Mouse (Mus musculus) liver, embryonic 15.5 days (tissue): ENCODE data around the gene Idh1. TPM values are rescaled to one million over a fixed set of nuclear protein-coding genes. Genes with fewer than 3 reads are reported as not detected.
"Not testable (repeated sequence)": the region's sequence is repeated elsewhere in the genome, so short reads cannot be mapped to it uniquely, and the experiment has no call there.

Source experiments
- ATAC-seq: fragments of 200-750 bp; cut with Nextera tagmentation; 2 replicates; pipeline ENCODE4 v1.8.0; 2017; ENCODE audit warnings: moderate number of reproducible peaks, mild to moderate bottlenecking, moderate library complexity; ENCODE audit not compliant: insufficient read depth
- H3K27ac ChIP-seq: fragments of 300-500 bp; sonication (generic); replicated peaks from 2 replicates; pipeline ENCODE4 v1.5.1; 2015; ENCODE audit warnings: mild to moderate bottlenecking, inconsistent platforms
- H3K27me3 ChIP-seq: fragments of 300-500 bp; sonication (generic); 2 replicates; pipeline ENCODE4 v1.6.1; 2015; ENCODE audit warnings: mild to moderate bottlenecking, inconsistent platforms
- H3K36me3 ChIP-seq: fragments of 300-500 bp; sonication (generic); replicated peaks from 2 replicates; pipeline ENCODE4 v1.6.1; 2015; ENCODE audit warnings: moderate library complexity, mild to moderate bottlenecking, inconsistent platforms
- H3K4me1 ChIP-seq: fragments of 300-500 bp; sonication (generic); replicated peaks from 2 replicates; pipeline ENCODE4 v1.6.1; 2015; ENCODE audit warnings: inconsistent platforms
- H3K4me2 ChIP-seq: fragments of 300-500 bp; sonication (generic); 2 replicates; pipeline ENCODE4 v1.6.1; 2015; ENCODE audit warnings: moderate library complexity, mild to moderate bottlenecking, inconsistent platforms
- H3K4me3 ChIP-seq: fragments of 300-500 bp; sonication (generic); replicated peaks from 2 replicates; pipeline ENCODE4 v1.5.1; 2015; ENCODE audit warnings: mild to moderate bottlenecking, inconsistent platforms
- H3K9ac ChIP-seq: fragments of 300-500 bp; sonication (generic); 2 replicates; pipeline ENCODE4 v1.6.1; 2015; ENCODE audit warnings: moderate library complexity, mild to moderate bottlenecking, inconsistent platforms
- H3K9me3 ChIP-seq: fragments of 300-500 bp; sonication (generic); replicated peaks from 2 replicates; pipeline ENCODE4 v1.6.1; 2016; ENCODE audit warnings: inconsistent platforms
- WGBS: fragments of 180-500 bp; shearing (Covaris S2); methylation state at CpG from one replicate; pipeline ENCODE4 v1.1.7; 2015; ENCODE audit warnings: mixed read lengths; ENCODE audit not compliant: insufficient replicate concordance; 5-methylcytosine and 5-hydroxymethylcytosine counted together
- polyA plus RNA-seq: library from polyadenylated mRNA; unstranded; fragments of >200 nt; fragmentation: Nextera tagmentation; extraction: Ambion mirVana; gene quantifications from 2 replicates; pipeline ENCODE4 v1.2.1, GENCODE M21; 2015

Idh1 gene
- polyA plus RNA-seq: 118 and 131 TPM in 2 replicates

- under 1% methylated on average over 71 of the region's 71 CpGs for WGBS
- peak; percentile 94 for ATAC-seq
- Histone ChIP-seq H3K27me3 (no peaks in the 10 kb centered on the region), H3K27ac (peak within 1 kb of the TSS; percentile 91), H3K4me3 (peak within 1 kb of the TSS; percentile 90), H3K4me1 (peaks cover 29% of the 10 kb centered on the region), H3K36me3 (no peaks in the 10 kb centered on the region), H3K9ac (peak within 1 kb of the TSS; percentile 88), H3K9me3 (no peaks in the 10 kb centered on the region), H3K4me2 (peak within 1 kb of the TSS; percentile 82)
Measured at GRCm38 (mm10) chr1:65186287-65187073, at the start of gene Idh1, which contains the start of gene Pikfyve. Gene Idh1 (minus strand): TSS chr1:65186500. Gene Pikfyve (plus strand): TSS chr1:65186683.

- no peaks in the 10 kb centered on the region for H3K9me3 ChIP-seq
- no peak overlapping the region for H3K4me3 ChIP-seq
- ATAC-seq: no peak
- no peak overlapping the region for H3K9ac ChIP-seq
- no peaks in the 10 kb centered on the region for H3K4me1 ChIP-seq
- H3K27me3 ChIP-seq: no peaks in the 10 kb centered on the region
- peaks cover 15% of the 10 kb centered on the region for H3K36me3 ChIP-seq
- H3K27ac ChIP-seq: no peak overlapping the region
- 72% methylated on average over 1 of the region's 1 CpGs for WGBS
- H3K4me2 ChIP-seq: no peak overlapping the region
Measured at GRCm38 (mm10) chr1:65230566-65230965, 44.3 kb upstream of the Idh1 start.

GRCm38 (mm10) chr1:65229768-65230167 lies 43.5 kb upstream of the Idh1 start:
- not testable (repeated sequence) for ATAC-seq, H3K36me3 ChIP-seq, H3K4me2 ChIP-seq, H3K4me1 ChIP-seq, H3K4me3 ChIP-seq, H3K27ac ChIP-seq, H3K27me3 ChIP-seq, H3K9me3 ChIP-seq, H3K9ac ChIP-seq
- WGBS: 70% methylated on average over 3 of the region's 3 CpGs

GRCm38 (mm10) chr1:65227681-65228080 lies 41.4 kb upstream of the Idh1 start:
- ATAC-seq: no peak
- Histone ChIP-seq H3K9ac (no peak overlapping the region), H3K27me3 (no peaks in the 10 kb centered on the region), H3K4me2 (no peak overlapping the region), H3K9me3 (no peaks in the 10 kb centered on the region), H3K4me1 (no peaks in the 10 kb centered on the region), H3K4me3 (no peak overlapping the region), H3K27ac (no peak overlapping the region), H3K36me3 (peaks cover 15% of the 10 kb centered on the region)
- 66% methylated on average over 2 of the region's 2 CpGs for WGBS

GRCm38 (mm10) chr1:65223654-65224053 lies 37.4 kb upstream of the Idh1 start:
- Histone ChIP-seq H3K4me1 (no peaks in the 10 kb centered on the region), H3K4me2 (no peak overlapping the region), H3K4me3 (no peak overlapping the region), H3K27ac (no peak overlapping the region), H3K27me3 (no peaks in the 10 kb centered on the region), H3K9ac (no peak overlapping the region), H3K9me3 (no peaks in the 10 kb centered on the region), H3K36me3 (peaks cover 28% of the 10 kb centered on the region)
- WGBS: 86% methylated on average over 2 of the region's 2 CpGs
- no peak for ATAC-seq

- peaks cover 29% of the 10 kb centered on the region for H3K36me3 ChIP-seq
- WGBS: 76% methylated on average over 1 of the region's 1 CpGs
Measured at GRCm38 (mm10) chr1:65217972-65218371, 31.7 kb upstream of the Idh1 start.

GRCm38 (mm10) chr1:65217567-65217966 lies 31.3 kb upstream of the Idh1 start:
- no peak overlapping the region for H3K9ac ChIP-seq
- H3K4me1 ChIP-seq: no peaks in the 10 kb centered on the region
- no peaks in the 10 kb centered on the region for H3K9me3 ChIP-seq
- H3K27me3 ChIP-seq: no peaks in the 10 kb centered on the region
- no peak for ATAC-seq
- peaks cover 28% of the 10 kb centered on the region for H3K36me3 ChIP-seq
- H3K27ac ChIP-seq: no peak overlapping the region
- 70% methylated on average over 2 of the region's 2 CpGs for WGBS
- H3K4me2 ChIP-seq: no peak overlapping the region
- H3K4me3 ChIP-seq: no peak overlapping the region

More at GRCm38 (mm10) chr1:65217972-65218371, 31.7 kb upstream of the Idh1 start:
- Histone ChIP-seq H3K4me3 (no peak overlapping the region), H3K9ac (no peak overlapping the region), H3K4me1 (no peaks in the 10 kb centered on the region), H3K4me2 (no peak overlapping the region), H3K27me3 (no peaks in the 10 kb centered on the region), H3K27ac (no peak overlapping the region), H3K9me3 (no peaks in the 10 kb centered on the region)
- ATAC-seq: no peak

- WGBS: 72% methylated on average over 2 of the region's 2 CpGs
- no peaks in the 10 kb centered on the region for H3K9me3 ChIP-seq
- H3K27me3 ChIP-seq: no peaks in the 10 kb centered on the region
- H3K9ac ChIP-seq: no peak overlapping the region
- no peak overlapping the region for H3K4me2 ChIP-seq
- ATAC-seq: no peak
- H3K4me1 ChIP-seq: no peaks in the 10 kb centered on the region
- H3K27ac ChIP-seq: no peak overlapping the region
- peaks cover 27% of the 10 kb centered on the region for H3K36me3 ChIP-seq
- no peak overlapping the region for H3K4me3 ChIP-seq
Measured at GRCm38 (mm10) chr1:65213214-65213613, 26.9 kb upstream of the Idh1 start.

GRCm38 (mm10) chr1:65204299-65204698 lies 18.0 kb upstream of the Idh1 start:
- peaks cover 37% of the 10 kb centered on the region for H3K36me3 ChIP-seq

GRCm38 (mm10) chr1:65198861-65199260 lies 12.6 kb upstream of the Idh1 start:
- H3K27ac ChIP-seq: no peak overlapping the region
- no peak for ATAC-seq
- no peak overlapping the region for H3K4me3 ChIP-seq
- WGBS: 83% methylated on average over 2 of the region's 2 CpGs
- no peaks in the 10 kb centered on the region for H3K27me3 ChIP-seq
- no peak overlapping the region for H3K4me2 ChIP-seq
- peaks cover 19% of the 10 kb centered on the region for H3K36me3 ChIP-seq
- H3K9ac ChIP-seq: no peak overlapping the region
- H3K9me3 ChIP-seq: no peaks in the 10 kb centered on the region
- no peaks in the 10 kb centered on the region for H3K4me1 ChIP-seq

More at GRCm38 (mm10) chr1:65204299-65204698, 18.0 kb upstream of the Idh1 start:
- Histone ChIP-seq H3K27ac (no peak overlapping the region), H3K9me3 (no peaks in the 10 kb centered on the region), H3K4me2 (no peak overlapping the region), H3K9ac (no peak overlapping the region), H3K4me3 (no peak overlapping the region), H3K4me1 (no peaks in the 10 kb centered on the region), H3K27me3 (no peaks in the 10 kb centered on the region)
- 45% methylated on average over 1 of the region's 1 CpGs for WGBS
- ATAC-seq: no peak

- no peak for ATAC-seq
- Histone ChIP-seq H3K4me2 (no peak overlapping the region), H3K4me3 (no peak overlapping the region), H3K36me3 (peaks cover 17% of the 10 kb centered on the region), H3K27me3 (no peaks in the 10 kb centered on the region), H3K9ac (no peak overlapping the region), H3K4me1 (no peaks in the 10 kb centered on the region), H3K9me3 (no peaks in the 10 kb centered on the region), H3K27ac (no peak overlapping the region)
- 51% methylated on average over 2 of the region's 2 CpGs for WGBS
Measured at GRCm38 (mm10) chr1:65198425-65198824, 12.1 kb upstream of the Idh1 start.
